26 mouse cellular contexts compared by ENCODE assay signal in genomic region chr6:42426337-42426736, GRCm38 (mm10). TPM values are rescaled to one million over a fixed set of nuclear protein-coding genes. Genes with fewer than 3 reads are reported as not detected.
"Had no signal": no experiment of that assay in that cellular context is flagged by ENCODE, and none has a peak within 500 bp of the region (broad histone marks: within the 10 kb centered on the region; RNA-seq: fewer than 3 reads in every experiment).

No protein-coding gene starts in this region.

- DNase-seq: lung, adult 18-20 months; lung, embryonic 14.5 days; lung, postnatal 10 days; lung, postnatal 4 days; midbrain, embryonic 14.5 days; retina, postnatal 1 day; right cerebral cortex, postnatal 14 days; right cerebral cortex, postnatal 4 days; spleen, adult 18-20 months; thymus, adult 2 months; thymus, postnatal 25 days; thymus, postnatal 4 days had no signal

RNA-seq across cellular contexts. Expression of gene Tas2r126, which starts 8.0 kb away (rescaled TPM):
- polyA plus RNA-seq: liver, embryonic 16.5 days; lung, embryonic 14.5 days; lung, embryonic 16.5 days; midbrain, embryonic 10.5 days; midbrain, embryonic 12.5 days; midbrain, embryonic 14.5 days; midbrain, embryonic 16.5 days; myocyte; neural tube, embryonic 11.5 days; neural tube, embryonic 13.5 days; neural tube, embryonic 15.5 days; small intestine, adult 2 months; stomach, embryonic 14.5 days; stomach, embryonic 16.5 days; testis, adult 2 months; thymus, adult 2 months; urinary bladder, adult 2 months had no signal

RNA-seq across cellular contexts. Expression of gene Tas2r135, which starts 21.1 kb away (rescaled TPM):
- polyA plus RNA-seq: liver, embryonic 16.5 days; lung, embryonic 14.5 days; lung, embryonic 16.5 days; midbrain, embryonic 10.5 days; midbrain, embryonic 12.5 days; midbrain, embryonic 14.5 days; midbrain, embryonic 16.5 days; myocyte; neural tube, embryonic 11.5 days; neural tube, embryonic 13.5 days; neural tube, embryonic 15.5 days; small intestine, adult 2 months; stomach, embryonic 14.5 days; stomach, embryonic 16.5 days; testis, adult 2 months; thymus, adult 2 months had no signal

RNA-seq across cellular contexts. Expression of gene Tas2r143, which starts 26.3 kb away (rescaled TPM):
- polyA plus RNA-seq: liver, embryonic 16.5 days; lung, embryonic 14.5 days; lung, embryonic 16.5 days; midbrain, embryonic 10.5 days; midbrain, embryonic 12.5 days; midbrain, embryonic 14.5 days; midbrain, embryonic 16.5 days; myocyte; neural tube, embryonic 11.5 days; neural tube, embryonic 13.5 days; neural tube, embryonic 15.5 days; small intestine, adult 2 months; stomach, embryonic 14.5 days; stomach, embryonic 16.5 days; testis, adult 2 months had no signal

RNA-seq across cellular contexts. Expression of gene Olfr458, which starts 38.7 kb away (rescaled TPM):
- polyA plus RNA-seq: liver, embryonic 16.5 days; lung, embryonic 14.5 days; lung, embryonic 16.5 days; midbrain, embryonic 10.5 days; midbrain, embryonic 12.5 days; midbrain, embryonic 14.5 days; midbrain, embryonic 16.5 days; myocyte; neural tube, embryonic 11.5 days; neural tube, embryonic 13.5 days; neural tube, embryonic 15.5 days; small intestine, adult 2 months; stomach, embryonic 14.5 days; stomach, embryonic 16.5 days; testis, adult 2 months; thymus, adult 2 months; urinary bladder, adult 2 months had no signal

RNA-seq across cellular contexts. Expression of gene Olfr457, which starts 49.8 kb away (rescaled TPM):
- polyA plus RNA-seq: liver, embryonic 16.5 days; lung, embryonic 14.5 days; midbrain, embryonic 10.5 days; midbrain, embryonic 12.5 days; midbrain, embryonic 16.5 days; neural tube, embryonic 11.5 days; neural tube, embryonic 13.5 days; neural tube, embryonic 15.5 days; small intestine, adult 2 months; stomach, embryonic 14.5 days; stomach, embryonic 16.5 days; testis, adult 2 months; thymus, adult 2 months; urinary bladder, adult 2 months had no signal
